Mouse (Mus musculus) olfactory bulb, adult 2 months (tissue): ENCODE data around the gene Ccdc141.

Source experiments
- CTCF ChIP-seq: fragments of 200-500 bp; IDR thresholded peaks from 2 replicates; pipeline ENCODE4 v1.5.1; 2012; ENCODE audit warnings: low read depth, mild to moderate bottlenecking, low read length, moderate library complexity; ENCODE audit not compliant: insufficient read depth
- POLR2A ChIP-seq: fragments of 200-500 bp; IDR thresholded peaks from 2 replicates; pipeline ENCODE4 v1.6.1; 2012; ENCODE audit warnings: mild to moderate bottlenecking, low read depth, low read length, moderate library complexity; ENCODE audit not compliant: insufficient read depth

- TF ChIP-seq POLR2A = no peak
- no peak for TF ChIP-seq CTCF
Measured at GRCm38 (mm10) chr2:76992493-76993201, 177.8 kb downstream of the Ccdc141 start.
